Mouse (Mus musculus) urinary bladder, postnatal 4 days (tissue): ENCODE results near the gene Spen.

Experiments used
- DNase-seq, 2 experiments: peaks; one replicate each; pipeline ENCODE4 v3.0.0; 2021 to 2022; ENCODE audit warnings: low spot score in 2 of 2

Spen gene

GRCm38 (mm10) chr4:141530979-141531378 lies 7.4 kb downstream of the Spen start:
- DNase-seq: no peak

- no peak for DNase-seq
These were observed 9.5 kb downstream of the Spen start for GRCm38 (mm10) chr4:141528938-141529337.

GRCm38 (mm10) chr4:141526936-141527650 lies 11.3 kb downstream of the Spen start:
- DNase-seq: no peak

GRCm38 (mm10) chr4:141525940-141526339 lies 12.5 kb downstream of the Spen start:
- no peak for DNase-seq

- no peak for DNase-seq
These were observed 13.7 kb downstream of the Spen start for GRCm38 (mm10) chr4:141524658-141525057.

GRCm38 (mm10) chr4:141523128-141523527 lies 15.3 kb downstream of the Spen start:
- DNase-seq: no peak

- DNase-seq: no peak
These were observed 20.0 kb downstream of the Spen start for GRCm38 (mm10) chr4:141518386-141518785.

- peak in 1 of 2 experiments; percentile 35 for DNase-seq
These were observed 24.2 kb downstream of the Spen start for GRCm38 (mm10) chr4:141514179-141514641.

- no peak for DNase-seq
These were observed 26.3 kb downstream of the Spen start for GRCm38 (mm10) chr4:141512145-141512544.

- DNase-seq: no peak
These were observed 27.9 kb downstream of the Spen start for GRCm38 (mm10) chr4:141510457-141510856.

- no peak for DNase-seq
These were observed 31.5 kb downstream of the Spen start for GRCm38 (mm10) chr4:141506893-141507292.

- peak; percentile 77 to 83 for DNase-seq
These were observed 32.0 kb downstream of the Spen start for GRCm38 (mm10) chr4:141506352-141506751.

GRCm38 (mm10) chr4:141505810-141506209 lies 32.6 kb downstream of the Spen start:
- no peak for DNase-seq

GRCm38 (mm10) chr4:141504471-141504870 lies 33.9 kb downstream of the Spen start:
- no peak for DNase-seq

- no peak for DNase-seq
These were observed 35.7 kb downstream of the Spen start for GRCm38 (mm10) chr4:141502723-141503122.

GRCm38 (mm10) chr4:141501058-141501457 lies 37.3 kb downstream of the Spen start:
- DNase-seq: no peak

- no peak for DNase-seq
These were observed 37.8 kb downstream of the Spen start for GRCm38 (mm10) chr4:141500637-141501036.

GRCm38 (mm10) chr4:141488670-141489069 lies 49.7 kb downstream of the Spen start:
- DNase-seq: no peak

- no peak for DNase-seq
These were observed 50.8 kb downstream of the Spen start for GRCm38 (mm10) chr4:141487581-141487980.

- no peak for DNase-seq
These were observed 54.3 kb downstream of the Spen start for GRCm38 (mm10) chr4:141484071-141484470.

- no peak for DNase-seq
These were observed 59.0 kb downstream of the Spen start for GRCm38 (mm10) chr4:141479411-141479810.

- DNase-seq: no peak
These were observed 59.6 kb downstream of the Spen start for GRCm38 (mm10) chr4:141478794-141479193.

GRCm38 (mm10) chr4:141478225-141478624 lies 60.2 kb downstream of the Spen start:
- DNase-seq: no peak

GRCm38 (mm10) chr4:141477681-141478102 lies 60.7 kb downstream of the Spen start:
- DNase-seq: peak in 1 of 2 experiments; percentile 57
